Mouse (Mus musculus): ENCODE measurements around the gene Mob2. TPM values are rescaled to one million over a fixed set of nuclear protein-coding genes. Genes with fewer than 3 reads are reported as not detected.
A peak's percentile ranks its signal among the peaks of the same experiment; 100 is the strongest.

Gene Mob2
- total RNA-seq, 2 experiments from 2014 or later = 52.2 to 53.1 TPM

DNA sequence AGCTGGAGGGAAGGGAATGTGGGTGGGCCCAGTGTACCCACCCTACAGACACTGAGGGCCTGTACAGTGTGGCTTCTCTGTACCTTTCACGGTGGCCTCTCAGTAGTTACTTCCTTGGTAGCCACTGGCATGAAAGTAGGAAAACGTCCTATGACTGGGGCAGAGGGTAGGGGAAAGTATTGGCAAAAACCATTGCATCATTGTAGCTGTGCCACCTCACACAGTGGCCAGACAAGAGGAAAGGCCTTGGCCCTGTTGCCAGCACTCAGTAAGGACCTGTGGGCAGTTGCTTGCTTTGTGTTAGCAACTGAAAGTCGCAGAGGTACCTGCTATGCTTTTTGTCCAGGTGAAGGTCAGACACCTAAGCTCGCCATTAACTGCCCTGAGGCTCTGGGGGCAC lies 66.7 kb downstream of the Mob2 start:
- no peak overlapping the region for H3K27ac ChIP-seq
- no peak for DNase-seq
- TF ChIP-seq CTCF (IDR thresholded peaks at IDR 0.05) = no peak
- intact Hi-C loops (cut with DNase I) = no loop called here
- H3K4me3 ChIP-seq = no peak overlapping the region

DNA sequence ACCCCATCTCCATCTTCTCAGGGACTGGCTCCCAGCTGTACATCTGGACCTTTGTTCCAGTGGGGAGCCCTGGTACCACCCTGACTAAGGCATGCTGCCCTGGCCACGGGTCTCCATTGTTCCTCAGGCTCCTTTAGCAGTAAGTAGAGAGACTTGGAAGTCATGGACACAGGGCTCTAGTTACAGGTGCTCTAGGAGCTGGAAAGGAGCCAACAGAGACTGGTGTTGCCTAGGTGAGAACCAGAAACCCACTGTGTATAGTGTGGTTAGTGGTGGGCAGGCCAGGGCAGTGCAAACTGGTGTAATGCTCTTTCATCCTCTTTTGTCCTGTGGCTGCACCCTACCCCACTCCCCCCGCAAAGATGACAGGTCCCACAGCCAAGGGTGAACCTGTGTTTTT lies 69.7 kb downstream of the Mob2 start:
- intact Hi-C loops (cut with DNase I) = no loop called here
- no peak for TF ChIP-seq CTCF (IDR thresholded peaks at IDR 0.05)
- Histone ChIP-seq H3K4me3 (no peak overlapping the region), H3K27ac (no peak overlapping the region)
- no peak for DNase-seq

DNA sequence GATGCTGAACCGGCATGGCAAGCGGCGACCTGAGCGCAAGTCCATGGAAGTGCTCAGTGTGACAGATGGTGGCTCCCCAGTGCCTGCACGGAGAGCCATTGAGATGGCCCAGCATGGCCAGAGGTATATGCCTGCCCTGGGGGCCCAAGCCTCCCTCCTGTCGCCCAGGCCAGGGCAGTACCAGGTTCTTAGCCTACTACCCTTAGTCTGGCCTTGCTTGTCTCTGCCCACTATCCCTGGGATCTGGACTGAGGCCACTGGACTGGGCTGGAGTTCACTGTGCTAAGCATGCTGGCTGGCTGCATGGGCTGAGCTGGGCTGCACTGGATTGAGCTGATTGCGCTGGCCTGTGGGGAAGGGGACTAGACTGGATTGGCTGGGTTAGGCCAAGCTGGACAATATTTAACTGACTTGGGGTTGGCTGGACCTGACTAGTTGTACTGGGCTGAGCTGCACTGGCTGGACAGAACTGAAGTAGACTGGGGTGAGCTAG lies 72.5 kb downstream of the Mob2 start:
- H3K4me3 ChIP-seq = no peak overlapping the region
- TF ChIP-seq CTCF (IDR thresholded peaks at IDR 0.05) = no peak
- no peak overlapping the region for H3K27ac ChIP-seq
- DNase-seq = no peak
- intact Hi-C loops (cut with DNase I) = no loop called here

DNA sequence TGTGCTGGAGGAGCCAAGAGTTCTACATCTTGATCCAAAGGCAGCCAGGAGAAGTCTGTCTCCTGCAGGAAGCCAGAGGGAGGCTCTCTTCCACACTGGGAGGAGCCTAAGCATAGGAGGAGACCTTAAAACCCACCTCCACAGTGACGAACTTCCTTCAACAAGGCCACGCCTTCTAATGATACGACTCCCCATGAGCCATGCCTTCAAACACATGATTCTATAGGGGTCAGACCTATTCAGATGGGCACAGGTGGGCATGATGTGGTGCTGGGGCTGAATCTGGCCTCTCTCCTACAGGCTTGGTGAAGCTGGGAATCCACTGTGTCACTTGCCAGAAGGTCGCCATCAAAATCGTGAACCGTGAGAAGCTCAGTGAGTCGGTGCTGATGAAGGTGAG lies 79.6 kb downstream of the Mob2 start:
- intact Hi-C loops (cut with DNase I) = no loop called here
- DNase-seq = no peak
- Histone ChIP-seq H3K27ac (no peak overlapping the region), H3K4me3 (no peak overlapping the region)
- no peak for TF ChIP-seq CTCF (IDR thresholded peaks at IDR 0.05)

DNA sequence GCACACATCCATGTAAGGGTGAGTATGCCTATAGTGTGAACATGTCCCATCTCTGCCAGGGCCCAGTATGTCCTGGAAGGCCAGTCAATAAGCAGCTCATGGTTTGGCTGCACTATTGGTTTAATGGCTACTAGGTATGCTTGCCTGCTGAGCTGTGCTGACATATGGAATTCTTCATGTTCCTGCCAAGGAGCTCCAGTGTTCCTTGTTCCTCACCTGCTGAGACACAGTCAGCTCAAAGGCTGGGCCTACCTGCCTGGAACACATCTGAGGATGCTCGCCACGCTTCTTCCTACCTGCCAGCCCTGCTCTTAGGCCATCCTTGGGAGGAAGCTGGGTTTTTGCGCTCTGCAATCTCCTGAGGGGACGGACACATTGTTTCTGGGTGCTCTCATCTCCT lies 81.6 kb downstream of the Mob2 start:
- intact Hi-C loops (cut with DNase I) = no loop called here
- DNase-seq = no peak
- Histone ChIP-seq H3K27ac (no peak overlapping the region), H3K4me3 (no peak overlapping the region)
- no peak for TF ChIP-seq CTCF (IDR thresholded peaks at IDR 0.05)

DNA sequence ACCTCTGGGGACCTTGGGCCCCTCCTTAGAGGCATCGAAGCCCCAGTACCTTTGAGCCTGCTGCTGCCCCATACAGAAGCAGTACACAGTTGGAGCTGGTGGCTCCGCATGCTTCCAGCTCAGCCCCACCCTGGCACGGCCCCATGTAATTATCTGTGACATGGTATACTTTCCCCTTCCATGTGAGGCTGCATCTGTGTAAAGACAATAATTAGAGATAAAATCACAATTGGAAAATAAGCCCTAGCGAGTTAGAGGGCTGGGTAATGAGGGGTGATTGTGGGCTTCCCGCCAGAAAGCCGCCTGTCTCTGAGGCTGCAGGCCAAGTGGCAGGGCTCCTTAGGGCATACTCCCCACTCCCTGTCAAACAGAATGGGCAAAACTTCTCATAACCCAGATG lies 82.9 kb downstream of the Mob2 start:
- DNase-seq = no peak
- Histone ChIP-seq H3K4me3 (no peak overlapping the region), H3K27ac (no peak overlapping the region)
- no peak for TF ChIP-seq CTCF (IDR thresholded peaks at IDR 0.05)
- intact Hi-C loops (cut with DNase I) = no loop called here

DNA sequence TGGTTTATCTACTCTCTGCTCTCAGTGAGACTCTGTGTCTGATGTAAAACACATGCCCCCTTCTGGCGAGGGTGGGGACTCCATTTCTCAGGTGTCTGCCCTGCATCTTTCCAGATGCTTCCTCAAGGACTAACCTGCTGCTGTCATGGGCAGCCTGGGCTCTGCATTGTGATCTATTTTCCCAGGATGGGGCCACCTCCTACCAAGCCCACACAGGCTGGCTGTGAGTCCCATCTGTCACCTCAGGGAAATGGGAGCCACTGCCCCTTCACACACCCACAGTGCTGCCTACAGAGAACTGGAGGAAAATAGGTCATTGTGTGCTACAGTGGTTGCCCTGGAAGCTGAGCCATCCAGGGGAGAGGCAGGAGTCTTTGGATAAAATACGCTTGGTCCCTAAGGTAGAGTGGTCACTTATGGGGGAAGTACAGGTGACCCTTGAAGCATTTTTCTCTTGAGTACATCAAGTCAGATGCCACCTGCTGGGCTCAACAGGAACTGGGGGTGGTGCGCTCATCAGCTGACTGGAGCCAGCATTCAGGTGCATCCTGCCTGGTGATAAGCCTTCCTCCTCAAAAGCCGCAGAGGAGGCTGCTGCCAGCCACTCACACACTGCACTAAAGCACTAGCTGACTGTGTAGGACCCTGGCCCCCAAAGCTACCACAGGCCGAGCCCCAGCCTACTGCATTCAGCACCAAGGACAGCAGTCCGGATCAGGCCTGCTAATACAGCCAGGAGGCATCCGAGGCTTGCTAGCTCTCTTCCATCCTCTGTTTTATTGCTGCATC lies 87.8 kb downstream of the Mob2 start:
- TF ChIP-seq CTCF (IDR thresholded peaks at IDR 0.05) = peak; percentile 28; the same call in 1 of the 2 replicates
- no peak overlapping the region for H3K27ac ChIP-seq
- DNase-seq = no peak
- H3K4me3 ChIP-seq = no peak overlapping the region
- intact Hi-C loops (cut with DNase I) = no loop called here

DNA sequence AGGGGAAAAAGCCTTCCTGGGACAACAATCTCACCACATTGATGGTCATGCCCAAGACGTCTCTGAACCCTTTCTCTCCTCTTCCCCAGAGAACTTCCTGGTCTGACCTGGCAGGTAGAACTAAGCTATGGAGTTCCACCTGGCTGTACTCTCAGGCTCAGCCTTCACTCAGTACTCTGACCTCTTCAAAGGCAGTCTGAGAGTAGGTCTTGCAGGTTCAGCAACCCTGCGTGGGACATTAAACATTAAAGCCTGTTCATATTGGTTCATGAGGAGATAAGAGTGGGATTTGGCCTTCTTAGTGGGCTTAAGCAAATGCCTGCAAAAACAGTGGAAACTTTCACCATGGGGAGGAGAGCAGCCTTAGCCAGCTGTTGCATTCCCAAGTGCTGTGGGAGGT lies 94.6 kb downstream of the Mob2 start:
- H3K4me3 ChIP-seq = no peak overlapping the region
- intact Hi-C loops (cut with DNase I) = no loop called here
- no peak for DNase-seq
- TF ChIP-seq CTCF (IDR thresholded peaks at IDR 0.05) = no peak
- no peak overlapping the region for H3K27ac ChIP-seq

DNA sequence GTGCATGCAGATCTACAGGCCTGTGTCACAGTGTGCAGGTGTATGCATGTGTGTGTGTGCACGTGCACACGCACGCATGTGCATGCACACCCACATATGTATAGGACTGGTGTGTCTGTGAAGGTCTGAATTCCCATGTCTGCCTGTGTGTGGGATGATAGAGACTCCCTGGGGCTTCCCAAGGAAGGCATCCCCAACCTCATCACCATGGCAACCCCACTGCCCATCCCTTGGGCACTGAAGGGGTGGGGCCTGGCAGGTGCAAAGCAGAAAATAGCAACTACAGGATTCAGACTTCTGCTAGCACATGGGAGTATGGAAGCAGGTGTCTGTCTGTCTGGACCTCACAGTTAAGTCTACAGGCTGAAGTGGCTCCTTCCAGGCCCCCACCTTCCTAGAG lies 98.3 kb downstream of the Mob2 start:
- DNase-seq = no peak
- TF ChIP-seq CTCF (IDR thresholded peaks at IDR 0.05) = no peak
- intact Hi-C loops (cut with DNase I) = no loop called here
- Histone ChIP-seq H3K4me3 (no peak overlapping the region), H3K27ac (no peak overlapping the region)

DNA sequence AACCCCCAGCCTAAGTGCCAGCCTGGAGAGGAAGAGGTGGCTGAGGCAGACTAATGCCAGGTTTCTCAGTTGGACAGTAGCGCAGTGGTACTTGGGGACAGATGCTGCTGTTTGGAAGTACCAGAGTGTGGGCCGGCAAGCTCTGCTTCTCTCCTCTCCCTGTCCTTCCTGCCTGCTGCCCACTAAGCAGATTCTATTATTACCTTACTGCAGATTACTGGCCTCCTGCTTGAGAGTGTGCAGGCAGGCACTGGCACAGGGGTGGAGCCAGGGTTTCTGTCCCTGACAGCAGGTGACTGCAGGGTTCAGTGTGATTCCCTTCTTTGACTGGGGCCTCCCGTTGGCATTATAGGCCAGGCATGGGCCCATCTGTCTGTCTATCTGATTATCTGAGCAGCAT lies 99.4 kb downstream of the Mob2 start:
- no peak overlapping the region for H3K4me3 ChIP-seq
- DNase-seq = peak; percentile 42
- intact Hi-C loops (cut with DNase I) = no loop called here
- H3K27ac ChIP-seq = no peak overlapping the region
- no peak for TF ChIP-seq CTCF (IDR thresholded peaks at IDR 0.05)

DNA sequence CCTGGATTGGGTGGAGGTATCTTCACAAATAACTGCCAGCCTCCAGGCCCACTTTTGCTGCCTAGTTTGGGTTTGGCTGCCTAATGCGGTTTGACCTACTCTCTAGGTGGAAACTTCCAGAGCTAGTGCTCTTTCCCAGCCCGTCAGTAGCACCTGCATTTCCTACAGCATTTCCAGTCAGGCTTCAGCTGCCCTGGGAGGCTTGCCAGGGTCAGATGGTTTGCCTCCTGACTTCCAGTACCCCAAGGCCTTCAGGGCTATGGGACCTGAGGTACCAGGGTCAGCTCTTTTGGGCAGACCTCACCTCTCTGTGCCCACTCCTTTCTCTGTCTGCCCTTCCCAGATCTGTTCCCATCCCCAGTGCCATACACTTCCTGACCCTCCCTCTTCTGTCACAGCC lies 99.9 kb downstream of the Mob2 start:
- no peak overlapping the region for H3K27ac ChIP-seq
- no peak for DNase-seq

DNA sequence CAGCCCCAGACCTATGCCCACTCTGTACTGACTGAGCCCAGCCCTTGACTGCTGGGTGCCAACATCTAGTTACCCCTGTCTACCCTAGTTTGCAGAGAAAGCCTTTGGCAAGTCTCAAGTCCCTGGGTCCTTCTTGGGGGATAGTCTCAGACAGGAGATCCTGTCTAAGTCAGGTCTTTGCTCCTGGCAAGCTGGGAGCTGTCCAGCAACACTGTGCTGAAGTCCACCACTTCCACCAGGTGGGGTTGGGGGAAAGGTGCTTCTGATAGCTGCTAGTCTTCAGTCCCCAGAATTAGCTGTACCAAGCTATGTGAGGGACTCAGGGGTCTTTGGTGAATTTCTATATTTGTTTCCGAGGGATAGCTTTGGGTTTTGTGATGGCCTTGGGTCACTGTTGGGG lies 101.7 kb downstream of the Mob2 start:
- H3K4me3 ChIP-seq = no peak overlapping the region
- H3K27ac ChIP-seq = no peak overlapping the region
- intact Hi-C loops (cut with DNase I) = no loop called here
- DNase-seq = no peak
- no peak for TF ChIP-seq CTCF (IDR thresholded peaks at IDR 0.05)

More for the DNA sequence above, 99.9 kb downstream of the Mob2 start:
- TF ChIP-seq CTCF (IDR thresholded peaks at IDR 0.05) = no peak
- no peak overlapping the region for H3K4me3 ChIP-seq
- intact Hi-C loops (cut with DNase I) = no loop called here

Small RNAs within 50 kb of the gene (microRNA-seq; reads per million reads assigned to microRNA genes)
- not detected for gene Mir3104

Other genes starting within 250 kb of the Mob2 start
- gene Muc5b, start 222.0 kb downstream of the Mob2 start, total RNA-seq (2021) = not detected
- 10 to 100 TPM; 31.8 to 33.0 TPM for gene Tollip, start 142.6 kb downstream of the Mob2 start, total RNA-seq (2021)
- under 1 TPM; 0.25 to 0.38 TPM for gene Brsk2, start 111.3 kb downstream of the Mob2 start, total RNA-seq (2021)
- gene Dusp8, start 34.8 kb upstream of the Mob2 start, total RNA-seq (2021) = 10 to 100 TPM; 20.5 to 44.4 TPM
- not detected for gene Gm45618, start 59.7 kb upstream of the Mob2 start, total RNA-seq (2021)
- not detected for gene Gm39115, start 75.0 kb upstream of the Mob2 start, total RNA-seq (2021)
- gene Gm45337, start 83.5 kb upstream of the Mob2 start, total RNA-seq (2021) = not detected
- gene Gm29735, start 96.0 kb upstream of the Mob2 start, total RNA-seq (2021) = not detected
- gene Gm4553, start 104.7 kb upstream of the Mob2 start, total RNA-seq (2021) = not detected
- gene Krtap5-2, start 114.9 kb upstream of the Mob2 start, total RNA-seq (2021) = not detected
- not detected for gene Gm10153, start 129.3 kb upstream of the Mob2 start, total RNA-seq (2021)
- gene Krtap5-3, start 140.3 kb upstream of the Mob2 start, total RNA-seq (2021) = not detected
- not detected for gene Gm7579, start 150.8 kb upstream of the Mob2 start, total RNA-seq (2021)
- gene Krtap5-5, start 168.9 kb upstream of the Mob2 start, total RNA-seq (2021) = not detected
- gene Gm40460, start 180.0 kb upstream of the Mob2 start, total RNA-seq (2021) = not detected
- gene Gm2431, start 197.3 kb upstream of the Mob2 start, total RNA-seq (2021) = not detected
- not detected for gene Gm4559, start 213.3 kb upstream of the Mob2 start, total RNA-seq (2021)
- gene Krtap5-1, start 236.1 kb upstream of the Mob2 start, total RNA-seq (2021) = not detected
- gene Krtap5-4, start 242.5 kb upstream of the Mob2 start, total RNA-seq (2021) = not detected